Mouse (Mus musculus) brain, embryonic 14.5 days (tissue): ENCODE measurements around the gene Sema4b.

ENCODE experiments used
- CTCF ChIP-seq: fragments of 200-500 bp; IDR thresholded peaks from 2 replicates; pipeline ENCODE4 v1.5.1; 2012; ENCODE audit warnings: inconsistent platforms, mild to moderate bottlenecking, moderate library complexity, borderline replicate concordance; ENCODE audit not compliant: insufficient read depth, insufficient read length; ENCODE audit errors: extremely low read depth
- POLR2A ChIP-seq: fragments of 200-500 bp; IDR thresholded peaks from 2 replicates; pipeline ENCODE4 v1.6.1; 2012; ENCODE audit warnings: mild to moderate bottlenecking, inconsistent platforms, borderline replicate concordance; ENCODE audit not compliant: poor library complexity, insufficient read depth, insufficient read length, severe bottlenecking; ENCODE audit errors: extremely low read depth

GRCm38 (mm10) chr7:80176159-80176558 lies 10.5 kb upstream of the Sema4b start:
- TF ChIP-seq CTCF (no peak), POLR2A (no peak)
